Mouse (Mus musculus) kidney, adult 2 months (tissue): ENCODE data around the gene Vac14. TPM values are rescaled to one million over a fixed set of nuclear protein-coding genes. Genes with fewer than 3 reads are reported as not detected.

ENCODE experiments used
- DNase-seq: peaks from one replicate; pipeline ENCODE4 v3.0.0; 2021
- H3K27ac ChIP-seq: fragments of 200-500 bp; 2 replicates; pipeline ENCODE4 v1.5.1; 2012; ENCODE audit warnings: low read depth, low read length, control low read depth, inconsistent platforms; ENCODE audit not compliant: insufficient read depth
- H3K27me3 ChIP-seq: fragments of 200-500 bp; replicated peaks from 2 replicates; pipeline ENCODE4 v1.6.1; 2012; ENCODE audit warnings: mild to moderate bottlenecking, moderate library complexity, low read length, inconsistent platforms; ENCODE audit not compliant: control insufficient read depth, insufficient read depth
- H3K36me3 ChIP-seq: fragments of 200-500 bp; 2 replicates; pipeline ENCODE4 v1.6.1; 2012; ENCODE audit warnings: mild to moderate bottlenecking, moderate library complexity, low read length, inconsistent platforms; ENCODE audit not compliant: control insufficient read depth, insufficient read depth
- H3K4me1 ChIP-seq: fragments of 200-500 bp; 2 replicates; pipeline ENCODE4 v1.6.1; 2011; ENCODE audit warnings: low read length; ENCODE audit not compliant: control insufficient read depth, insufficient read depth
- H3K4me3 ChIP-seq: fragments of 200-500 bp; 2 replicates; pipeline ENCODE4 v1.5.1; 2011; ENCODE audit warnings: mild to moderate bottlenecking, low read depth, low read length, control low read depth; ENCODE audit not compliant: insufficient read depth
- CTCF ChIP-seq: fragments of 200-500 bp; conservative IDR thresholded peaks from 2 replicates; pipeline ENCODE4 v1.5.1; 2011; ENCODE audit warnings: low read depth, mild to moderate bottlenecking, control low read depth, low read length, moderate library complexity, mixed read lengths; ENCODE audit not compliant: insufficient read depth, insufficient read length
- POLR2A ChIP-seq: fragments of 200-500 bp; IDR thresholded peaks from one replicate; pipeline ENCODE4 v1.6.1; 2011; ENCODE audit warnings: low read depth, low read length, control low read depth
- WGBS: fragments of 180-500 bp; shearing (Covaris S2); methylation state at CpG from one replicate; pipeline ENCODE4 v1.1.7; 2018; 5-methylcytosine and 5-hydroxymethylcytosine counted together
- polyA plus RNA-seq: library from polyadenylated mRNA; depleted of rRNA; stranded (reverse); fragments of >200 nt; gene quantifications from 2 replicates; pipeline ENCODE4 v1.2.3, GENCODE M21; 2012

The Vac14 gene
- polyA plus RNA-seq, 1 experiment: 36.8 TPM

- Histone ChIP-seq H3K4me3 (no peak overlapping the region), H3K27me3 (no peaks in the 10 kb centered on the region), H3K4me1 (no peaks in the 10 kb centered on the region), H3K36me3 (no peaks in the 10 kb centered on the region), H3K27ac (no peak overlapping the region)
- WGBS: 93% methylated on average over 8 of the region's 8 CpGs
- no peak for DNase-seq
- TF ChIP-seq POLR2A: no peak
- no peak for TF ChIP-seq CTCF
These were observed 113.0 kb downstream of the Vac14 start for GRCm38 (mm10) chr8:110731346-110731859.

DNA sequence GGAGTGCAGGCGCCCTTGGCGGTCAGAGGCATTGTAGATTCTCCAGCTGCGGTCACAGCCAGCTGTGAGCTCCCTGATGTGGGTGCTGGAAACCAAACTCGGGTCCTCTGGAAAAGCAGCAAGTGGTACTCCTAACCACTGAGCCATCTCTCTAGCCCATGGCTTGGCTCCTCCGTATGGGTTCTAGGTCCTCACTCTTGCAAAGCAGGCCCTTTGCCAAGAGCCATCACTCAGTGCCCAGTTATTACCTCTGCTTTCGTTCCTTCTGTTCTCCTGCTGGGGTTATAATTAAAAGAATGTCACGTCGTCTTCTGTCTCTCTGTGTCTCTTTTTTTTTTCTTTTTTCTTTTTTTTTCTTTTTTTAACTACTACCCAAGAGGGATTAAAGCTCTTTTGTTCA, 114.7 kb downstream of the Vac14 start:
- no peaks in the 10 kb centered on the region for H3K36me3 ChIP-seq
- H3K27ac ChIP-seq: no peak overlapping the region
- H3K4me1 ChIP-seq: no peaks in the 10 kb centered on the region
- TF ChIP-seq CTCF (no peak), POLR2A (no peak)
- no peaks in the 10 kb centered on the region for H3K27me3 ChIP-seq
- DNase-seq: no peak
- WGBS: 78% methylated on average over 8 of the region's 8 CpGs
- H3K4me3 ChIP-seq: no peak overlapping the region

DNA sequence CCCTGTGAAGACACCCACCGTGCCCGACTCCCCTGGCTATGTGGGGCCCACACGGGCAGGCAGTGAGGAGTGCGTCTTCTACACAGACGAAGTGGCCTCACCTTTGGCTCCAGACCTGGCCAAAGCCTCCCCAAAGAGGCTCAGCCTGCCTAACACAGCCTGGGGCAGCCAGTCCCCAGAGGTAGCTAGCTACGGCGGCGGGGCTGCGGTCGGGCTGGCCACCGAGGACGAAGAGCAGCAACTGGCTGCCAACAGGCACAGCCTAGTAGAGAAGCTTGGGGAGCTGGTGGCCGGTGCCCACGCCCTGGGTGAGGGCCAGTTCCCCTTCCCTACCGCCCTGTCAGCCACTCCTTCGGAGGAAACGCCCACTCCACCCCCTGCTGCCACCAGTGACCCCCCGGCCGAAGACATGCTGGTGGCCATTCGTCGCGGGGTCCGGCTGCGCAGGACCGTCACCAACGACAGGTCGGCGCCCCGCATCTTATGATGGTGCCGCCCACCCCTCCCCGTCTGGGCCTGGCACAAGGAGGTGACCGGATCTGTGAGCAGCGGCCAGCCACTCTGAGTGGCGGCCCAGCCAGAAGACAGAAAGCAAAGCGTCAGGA, 120.3 kb downstream of the Vac14 start:
- TF ChIP-seq CTCF: no peak
- no peak for TF ChIP-seq POLR2A
- 92% methylated on average over 35 of the region's 35 CpGs for WGBS
- Histone ChIP-seq H3K27me3 (no peaks in the 10 kb centered on the region), H3K36me3 (no peaks in the 10 kb centered on the region), H3K27ac (no peak overlapping the region), H3K4me1 (no peaks in the 10 kb centered on the region), H3K4me3 (no peak overlapping the region)
- no peak for DNase-seq

DNA sequence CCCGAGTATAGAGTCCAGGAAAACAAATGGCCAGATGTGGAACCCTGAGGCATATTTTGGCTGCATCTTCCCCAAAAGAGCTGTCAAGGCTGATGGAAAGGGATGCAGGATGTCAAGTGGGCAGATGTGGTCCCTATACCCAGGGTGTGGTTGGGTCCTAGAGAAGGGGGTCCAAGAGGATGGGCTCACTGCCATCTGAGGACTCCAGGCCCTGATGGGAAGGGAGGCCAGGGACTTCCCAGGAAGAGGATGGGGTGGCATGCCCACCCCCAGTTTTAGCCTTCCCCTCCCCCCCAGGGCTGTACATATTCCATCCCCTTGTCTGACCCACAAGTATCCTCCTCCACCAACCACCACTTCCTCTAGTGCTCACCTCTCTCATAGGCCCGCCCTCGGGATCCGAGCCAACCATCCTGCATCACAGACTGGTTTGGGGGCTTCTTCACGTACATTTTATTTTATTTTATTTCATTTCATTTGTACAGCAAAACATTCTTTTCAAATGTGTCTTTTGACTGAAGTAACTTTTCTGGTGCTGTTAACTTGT, 122.3 kb downstream of the Vac14 start:
- Histone ChIP-seq H3K4me3 (no peak overlapping the region), H3K27ac (no peak overlapping the region), H3K27me3 (no peaks in the 10 kb centered on the region), H3K4me1 (no peaks in the 10 kb centered on the region), H3K36me3 (no peaks in the 10 kb centered on the region)
- DNase-seq: no peak
- TF ChIP-seq POLR2A (no peak), CTCF (no peak)
- 85% methylated on average over 5 of the region's 5 CpGs for WGBS

- WGBS: 83% methylated on average over 15 of the region's 15 CpGs
- Histone ChIP-seq H3K4me3 (no peak overlapping the region), H3K27me3 (no peaks in the 10 kb centered on the region), H3K36me3 (no peaks in the 10 kb centered on the region), H3K27ac (no peak overlapping the region), H3K4me1 (no peaks in the 10 kb centered on the region)
- DNase-seq: no peak
- TF ChIP-seq CTCF: no peak
- no peak for TF ChIP-seq POLR2A
These were observed 123.5 kb downstream of the Vac14 start for GRCm38 (mm10) chr8:110741816-110742451.

DNA sequence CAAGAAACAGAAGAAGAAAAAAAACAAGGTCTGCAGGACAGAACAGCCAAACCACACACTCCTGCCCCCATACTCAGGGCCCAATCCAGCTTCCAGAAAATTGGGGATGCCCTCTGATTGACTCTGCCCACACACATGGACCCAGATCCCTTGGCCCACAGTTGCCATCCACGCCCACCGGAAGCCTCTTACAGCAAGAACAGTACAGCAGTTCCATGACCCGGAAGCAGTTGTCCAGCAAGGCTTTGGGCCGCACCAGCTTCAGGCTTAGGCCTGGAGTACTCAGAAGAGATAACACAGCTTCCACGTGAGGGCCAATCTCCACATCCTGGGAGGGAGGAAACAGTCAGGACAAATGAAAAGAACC, 124.0 kb downstream of the Vac14 start:
- no peak for DNase-seq
- no peak overlapping the region for H3K27ac ChIP-seq
- no peaks in the 10 kb centered on the region for H3K4me1 ChIP-seq
- TF ChIP-seq CTCF (no peak), POLR2A (no peak)
- H3K36me3 ChIP-seq: no peaks in the 10 kb centered on the region
- no peaks in the 10 kb centered on the region for H3K27me3 ChIP-seq
- WGBS: 88% methylated on average over 5 of the region's 5 CpGs
- H3K4me3 ChIP-seq: no peak overlapping the region

DNA sequence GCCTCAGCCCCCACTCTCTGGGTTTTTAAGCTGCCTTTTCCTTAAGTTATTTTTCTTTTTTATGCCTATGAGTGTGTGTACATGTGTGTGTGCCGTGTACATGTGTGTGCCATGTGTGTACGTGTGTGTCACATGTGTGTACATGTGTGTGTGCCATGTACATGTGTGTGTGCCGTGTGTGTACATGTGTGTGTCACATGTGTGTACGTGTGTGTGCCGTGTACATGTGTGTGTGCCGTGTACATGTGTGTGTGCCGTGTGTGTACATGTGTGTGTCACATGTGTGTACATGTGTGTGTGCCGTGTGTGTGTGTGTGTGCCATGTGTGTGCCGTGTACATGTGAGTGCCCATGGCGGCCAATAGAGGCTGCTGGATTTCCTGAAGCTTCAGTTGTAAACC, 126.8 kb downstream of the Vac14 start:
- Histone ChIP-seq H3K4me3 (no peak overlapping the region), H3K27me3 (no peaks in the 10 kb centered on the region), H3K36me3 (no peaks in the 10 kb centered on the region), H3K27ac (no peak overlapping the region), H3K4me1 (no peaks in the 10 kb centered on the region)
- WGBS: 94% methylated on average over 10 of the region's 10 CpGs
- no peak for DNase-seq
- no peak for TF ChIP-seq POLR2A
- no peak for TF ChIP-seq CTCF
